Mouse (Mus musculus): ENCODE results near the gene Terb2. TPM values are rescaled to one million over a fixed set of nuclear protein-coding genes. Genes with fewer than 3 reads are reported as not detected.

The Terb2 gene
- polyA plus RNA-seq, 1 experiment from 2014 or later, result not detected

DNA sequence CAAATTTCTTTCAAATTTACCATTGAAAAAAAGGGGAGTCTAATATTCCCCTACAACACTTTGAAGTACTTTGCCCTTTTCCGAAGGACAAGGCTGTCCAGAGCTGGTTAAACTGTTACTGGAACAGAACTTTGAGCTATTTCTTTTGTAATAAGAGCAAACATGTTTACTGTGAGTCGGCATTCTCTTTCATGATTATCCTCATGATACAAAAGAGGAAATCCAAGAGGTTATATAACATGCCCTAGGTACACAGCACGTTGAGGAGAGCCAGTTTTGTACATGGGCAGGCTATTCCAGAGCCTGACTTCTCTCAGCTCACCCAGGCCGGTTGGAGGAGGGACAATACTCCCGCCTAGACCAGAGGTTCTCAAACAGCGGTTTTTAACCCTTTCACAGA, 55.9 kb downstream of the Terb2 start:
- peaks cover 4% of the 10 kb centered on the region; the same call in 1 of the 2 replicates for H3K4me1 ChIP-seq (replicated peaks)
- DNase-seq (ENCODE audit: low spot score), result no peak
- H3K27me3 ChIP-seq (ENCODE audit: insufficient read depth, poor library complexity, severe bottlenecking), result no peaks in the 10 kb centered on the region; the same call in 1 of the 2 replicates
- H3K9me3 ChIP-seq, result no peaks in the 10 kb centered on the region
- 70% methylated on average over 6 of the region's 6 CpGs for WGBS
- H3K27ac ChIP-seq, result no peak overlapping the region
- no peak overlapping the region for H3K4me3 ChIP-seq
- H3K36me3 ChIP-seq, result peaks cover 2% of the 10 kb centered on the region; the same call in 1 of the 2 replicates

DNA sequence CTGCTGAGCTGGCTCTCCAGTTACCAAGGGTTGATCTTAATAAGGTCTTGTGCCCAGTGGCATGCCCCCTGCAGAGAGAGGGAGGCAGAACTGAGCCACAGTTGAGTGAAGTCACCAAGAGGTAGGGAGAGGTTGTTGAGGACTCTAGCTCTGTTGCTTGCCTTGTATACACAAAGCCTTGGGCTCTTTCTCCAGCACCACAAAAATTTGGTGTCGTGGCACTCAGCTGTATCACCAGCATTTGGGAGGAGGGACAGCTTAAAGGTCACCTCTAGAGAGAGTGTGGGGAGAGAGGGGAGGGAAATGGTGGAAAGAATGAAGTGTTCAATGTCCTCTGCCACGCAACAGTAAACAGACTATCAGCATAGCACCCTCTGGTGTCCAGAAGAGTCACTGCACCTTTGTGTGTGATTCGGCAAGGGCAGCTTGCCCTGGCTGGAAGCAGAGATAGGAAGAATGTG, 57.6 kb downstream of the Terb2 start:
- Histone ChIP-seq H3K4me3 (no peak overlapping the region), H3K9me3 (no peaks in the 10 kb centered on the region), H3K4me1 (replicated peaks) (peaks cover 4% of the 10 kb centered on the region; the same call in 1 of the 2 replicates), H3K36me3 (peaks cover 9% of the 10 kb centered on the region), H3K27ac (peak overlapping the region; percentile 40; the same call in 1 of the 2 replicates), H3K27me3 (ENCODE audit: insufficient read depth, poor library complexity, severe bottlenecking) (no peaks in the 10 kb centered on the region)
- 2% methylated on average over 3 of the region's 3 CpGs for WGBS
- peak; percentile 78 for DNase-seq (ENCODE audit: low spot score)

DNA sequence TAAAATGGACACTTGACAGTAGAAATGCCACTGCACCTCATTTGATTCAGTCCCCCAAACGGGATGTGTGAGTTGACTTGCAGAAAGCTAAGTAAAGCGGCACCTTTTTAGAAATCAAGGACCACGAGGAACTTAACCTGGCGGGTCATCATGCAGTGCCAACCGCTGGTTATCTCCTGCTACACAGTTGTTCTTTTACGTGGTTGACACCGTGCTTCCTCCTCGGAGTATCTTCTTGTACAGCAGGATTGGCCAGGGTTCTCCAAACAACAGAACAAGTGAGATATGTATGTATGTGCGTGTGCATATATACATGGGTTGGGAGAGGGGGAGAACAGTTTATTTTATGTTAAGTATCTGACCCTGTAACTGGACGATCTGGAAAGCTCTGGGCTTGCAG, 61.7 kb downstream of the Terb2 start:
- no peaks in the 10 kb centered on the region for H3K27me3 ChIP-seq (ENCODE audit: insufficient read depth, poor library complexity, severe bottlenecking)
- H3K4me3 ChIP-seq, result no peak overlapping the region
- DNase-seq (ENCODE audit: low spot score), result no peak
- WGBS, result 91% methylated on average over 10 of the region's 10 CpGs
- peaks cover 29% of the 10 kb centered on the region for H3K36me3 ChIP-seq
- peaks cover 4% of the 10 kb centered on the region; the same call in 1 of the 2 replicates for H3K4me1 ChIP-seq (replicated peaks)
- H3K9me3 ChIP-seq, result no peaks in the 10 kb centered on the region
- no peak overlapping the region for H3K27ac ChIP-seq

DNA sequence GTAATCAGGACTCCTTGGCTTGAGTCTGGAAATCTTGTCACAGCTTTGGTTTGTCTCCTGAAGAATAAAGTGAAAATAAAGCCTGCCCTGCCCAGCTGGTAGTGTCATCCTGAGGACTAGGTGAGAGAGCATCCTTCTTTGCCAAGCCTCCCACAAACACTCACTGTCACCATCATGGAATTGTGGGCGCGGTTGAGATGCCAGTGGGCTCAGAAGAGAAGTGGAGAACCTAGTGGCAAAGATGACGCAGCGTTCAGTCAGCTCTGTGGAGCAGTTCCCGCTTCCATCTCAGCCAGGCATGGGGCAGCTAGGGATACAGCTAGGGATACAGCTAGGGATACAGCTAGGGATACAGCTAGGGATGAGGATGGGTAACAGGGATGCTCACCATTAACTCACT, 69.9 kb downstream of the Terb2 start:
- no peaks in the 10 kb centered on the region for H3K4me1 ChIP-seq (replicated peaks)
- DNase-seq (ENCODE audit: low spot score), result no peak
- no peak overlapping the region for H3K4me3 ChIP-seq
- H3K27me3 ChIP-seq (ENCODE audit: insufficient read depth, poor library complexity, severe bottlenecking), result no peaks in the 10 kb centered on the region
- H3K9me3 ChIP-seq, result no peaks in the 10 kb centered on the region
- no peak overlapping the region for H3K27ac ChIP-seq
- WGBS, result 93% methylated on average over 5 of the region's 5 CpGs
- H3K36me3 ChIP-seq, result peaks cover 13% of the 10 kb centered on the region

Other genes with a start within 250 kb of the Terb2 start
- 41.9 and 53.4 TPM in 2 replicates for gene Ctdspl2, start 230.3 kb upstream of the Terb2 start, polyA plus RNA-seq (2016; fragmentation: Nextera tagmentation; extraction: Ambion mirVana)
- gene Mageb3, start 230.2 kb upstream of the Terb2 start, polyA plus RNA-seq (2016; fragmentation: Nextera tagmentation; extraction: Ambion mirVana), result 0.35 and 0.46 TPM in 2 replicates
- 9.8 and 12.3 TPM in 2 replicates for gene Eif3j1, start 157.7 kb upstream of the Terb2 start, polyA plus RNA-seq (2016; fragmentation: Nextera tagmentation; extraction: Ambion mirVana)
- 11.2 and 11.5 TPM in 2 replicates for gene Spg11, start 67.9 kb upstream of the Terb2 start, polyA plus RNA-seq (2016; fragmentation: Nextera tagmentation; extraction: Ambion mirVana)
- gene B2m, start 38.6 kb upstream of the Terb2 start, polyA plus RNA-seq (2016; fragmentation: Nextera tagmentation; extraction: Ambion mirVana), result 117 TPM in 2 replicates
- 0.09 TPM in 1 of 2 replicates, not detected in the other for gene Trim69, start 25.6 kb upstream of the Terb2 start, polyA plus RNA-seq (2016; fragmentation: Nextera tagmentation; extraction: Ambion mirVana)
- not detected in 2 replicates for gene Patl2, start 83 bp upstream of the Terb2 start, polyA plus RNA-seq (2016; fragmentation: Nextera tagmentation; extraction: Ambion mirVana)
- 28.2 and 38.3 TPM in 2 replicates for gene Sord, start 48.5 kb downstream of the Terb2 start, polyA plus RNA-seq (2016; fragmentation: Nextera tagmentation; extraction: Ambion mirVana)
- gene Duox2, start 112.2 kb downstream of the Terb2 start, polyA plus RNA-seq (2016; fragmentation: Nextera tagmentation; extraction: Ambion mirVana), result not detected in 2 replicates
- gene Duoxa2, start 112.6 kb downstream of the Terb2 start, polyA plus RNA-seq (2016; fragmentation: Nextera tagmentation; extraction: Ambion mirVana), result not detected in 2 replicates
- not detected in 2 replicates for gene Duoxa1, start 127.5 kb downstream of the Terb2 start, polyA plus RNA-seq (2016; fragmentation: Nextera tagmentation; extraction: Ambion mirVana)
- gene Duox1, start 129.4 kb downstream of the Terb2 start, polyA plus RNA-seq (2016; fragmentation: Nextera tagmentation; extraction: Ambion mirVana), result 0.04 TPM in 1 of 2 replicates, not detected in the other
- 8.8 and 9.6 TPM in 2 replicates for gene Shf, start 182.9 kb downstream of the Terb2 start, polyA plus RNA-seq (2016; fragmentation: Nextera tagmentation; extraction: Ambion mirVana)
- not detected in 2 replicates for gene Slc28a2, start 240.2 kb downstream of the Terb2 start, polyA plus RNA-seq (2016; fragmentation: Nextera tagmentation; extraction: Ambion mirVana)

Measured in hindbrain, embryonic 10.5 days (tissue).